Mouse (Mus musculus) megakaryocyte, embryonic 14.5 days (primary cell): Measurements from ENCODE around the gene Dnajc16.

Experiments used
- FLI1 ChIP-seq: IDR thresholded peaks from 2 replicates; pipeline ENCODE4 v1.6.1; 2012; ENCODE audit warnings: low read length, inconsistent platforms, mixed read lengths
- GATA1 ChIP-seq: IDR thresholded peaks from 3 replicates; pipeline ENCODE4 v1.6.1; 2012; ENCODE audit warnings: mixed read lengths, low read length, inconsistent platforms, borderline replicate concordance

DNA sequence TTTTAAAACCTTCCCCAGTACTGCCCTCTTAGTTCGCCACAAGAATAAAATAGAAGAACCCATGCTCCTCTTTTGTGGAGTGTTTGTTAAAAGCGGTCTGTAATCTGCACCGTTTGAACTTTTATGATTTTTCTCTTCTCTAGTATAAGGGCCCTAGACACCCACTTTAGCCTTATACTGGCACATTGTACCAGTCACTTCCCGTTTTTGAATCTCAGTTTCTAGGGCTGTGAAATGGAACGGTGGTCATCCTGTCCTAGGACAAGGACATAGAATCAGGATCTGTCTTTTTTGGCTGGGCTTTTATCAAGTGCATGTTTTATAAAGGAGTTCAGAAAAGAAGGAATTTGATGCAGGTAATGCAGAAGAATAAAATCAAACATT lies 3.4 kb upstream of the Dnajc16 start:
- TF ChIP-seq FLI1 = no peak
- TF ChIP-seq GATA1 = no peak
